9 mouse cellular contexts compared by ENCODE assay signal in genomic region chr12:40788621-40789111, GRCm38 (mm10).
DNase-seq lines count a peak whose midpoint lies in the region; ATAC-seq and TF ChIP-seq lines count a peak whose summit lies in the region.
"Had no signal": no experiment of that assay in that cellular context is flagged by ENCODE, and none has a peak within 500 bp of the region (broad histone marks: within the 10 kb centered on the region; RNA-seq: fewer than 3 reads in every experiment).

No protein-coding gene starts in this region.

- H3K9me3 ChIP-seq in kidney, embryonic 14.5 days (ENCODE audit: control insufficient read depth, low read length): no peaks in the 10 kb centered on the region
- no peaks in the 10 kb centered on the region for H3K9me3 ChIP-seq in forebrain, embryonic 14.5 days (replicated peaks; ENCODE audit: control insufficient read depth, low read length)

- peak; percentile 26 for DNase-seq in gastrocnemius, adult 2 months
- no peak for DNase-seq in gastrocnemius, adult 8-10 months (ENCODE audit: low spot score in 2 of 2)
- peak; percentile 59 for DNase-seq in kidney, postnatal 10 days
- DNase-seq in Muller cell, postnatal 12 days (ENCODE audit: inconsistent ontology term): peak; percentile 35
- DNase-seq in kidney, postnatal 4 days: peak; percentile 40 to 48
- DNase-seq in forebrain, embryonic 14.5 days (ENCODE audit: low spot score): no peak
- DNase-seq in embryo, embryonic 10.5 days (ENCODE audit: low spot score): no peak

- H3K27ac ChIP-seq in gastrocnemius, adult 2 months: peak overlapping the region; percentile 69
- no peak overlapping the region; the same call in 1 of the 2 replicates for H3K27ac ChIP-seq in kidney, embryonic 14.5 days (ENCODE audit: low read depth, low read length)
- no peak overlapping the region for H3K27ac ChIP-seq in forebrain, embryonic 14.5 days (ENCODE audit: low read depth, low read length)

- H3K4me2 ChIP-seq in kidney, embryonic 14.5 days (replicated peaks; ENCODE audit: low read depth, low read length): no peak overlapping the region
- no peak overlapping the region for H3K4me2 ChIP-seq in forebrain, embryonic 14.5 days (ENCODE audit: low read length)
- H3K4me2 ChIP-seq: liver, embryonic 11.5 days had no signal

- no peak overlapping the region for H3K9ac ChIP-seq in kidney, embryonic 14.5 days (ENCODE audit: low read depth, low read length)
- H3K9ac ChIP-seq in forebrain, embryonic 14.5 days (ENCODE audit: low read length): no peak overlapping the region

- no peaks in the 10 kb centered on the region for H3K4me1 ChIP-seq in kidney, embryonic 14.5 days (ENCODE audit: control insufficient read depth, insufficient read depth, low read length)
- peaks cover 21% of the 10 kb centered on the region for H3K4me1 ChIP-seq in forebrain, embryonic 14.5 days (ENCODE audit: control insufficient read depth, insufficient read depth, low read length)

- ATAC-seq in kidney, embryonic 14.5 days (ENCODE audit: low FRiP score, low TSS enrichment): no peak
- no peak for ATAC-seq in forebrain, embryonic 14.5 days

- intact Hi-C loops in gastrocnemius, adult 2 months (cut with DNase I): no loop called here

- no peaks in the 10 kb centered on the region for H3K27me3 ChIP-seq in kidney, embryonic 14.5 days (ENCODE audit: control insufficient read depth, insufficient read depth, low read length)
- H3K27me3 ChIP-seq in forebrain, embryonic 14.5 days (replicated peaks; ENCODE audit: control insufficient read depth, insufficient read depth, low read length): no peaks in the 10 kb centered on the region

- H3K4me3 ChIP-seq in gastrocnemius, adult 2 months: no peak overlapping the region
- H3K4me3 ChIP-seq in kidney, embryonic 14.5 days (ENCODE audit: low read length): no peak overlapping the region
- H3K4me3 ChIP-seq in forebrain, embryonic 14.5 days (ENCODE audit: low read depth, low read length): no peak overlapping the region

- 30% methylated on average over 3 of the region's 3 CpGs for WGBS in kidney, embryonic 14.5 days
- 10% methylated on average over 3 of the region's 3 CpGs for WGBS in forebrain, embryonic 14.5 days

- no peak for TF ChIP-seq CTCF in gastrocnemius, adult 2 months (IDR thresholded peaks at IDR 0.05)

- H3K36me3 ChIP-seq in kidney, embryonic 14.5 days (ENCODE audit: control insufficient read depth, insufficient read depth, low read length): no peaks in the 10 kb centered on the region
- no peaks in the 10 kb centered on the region for H3K36me3 ChIP-seq in forebrain, embryonic 14.5 days (ENCODE audit: control insufficient read depth, insufficient read depth, low read length)

Comparison
In these comparisons a context has a peak if more than half of its experiments do, and no peak if none do; other contexts are left out.
1. DNase-seq: peak in gastrocnemius, adult 2 months (single experiment), kidney, postnatal 10 days (single experiment), Muller cell, postnatal 12 days (single experiment) and kidney, postnatal 4 days (2 of 2); none in gastrocnemius, adult 8-10 months (0 of 2), forebrain, embryonic 14.5 days (single experiment) and embryo, embryonic 10.5 days (single experiment).